Mouse (Mus musculus) myocyte (in vitro differentiated cells): ENCODE results near the gene Itpr3. TPM values are rescaled to one million over a fixed set of nuclear protein-coding genes. Genes with fewer than 3 reads are reported as not detected.
A peak's percentile ranks its signal among the peaks of the same experiment; 100 is the strongest.

ENCODE experiments used
- H3K27me3 ChIP-seq: one replicate; pipeline ENCODE4 v1.6.1; 2011; ENCODE audit not compliant: control insufficient read depth, insufficient read depth, insufficient read length
- H3K36me3 ChIP-seq: one replicate; pipeline ENCODE4 v1.6.1; 2011; ENCODE audit not compliant: control insufficient read depth, insufficient read depth
- H3K4me2 ChIP-seq: one replicate; pipeline ENCODE4 v1.6.1; 2011; ENCODE audit warnings: low read depth, control low read depth
- H3K4me3 ChIP-seq: one replicate; pipeline ENCODE4 v1.5.1; 2011; ENCODE audit warnings: mild to moderate bottlenecking, control low read depth, moderate library complexity
- H3K79me2 ChIP-seq: one replicate; pipeline ENCODE4 v1.6.1; 2011; ENCODE audit not compliant: control insufficient read depth, insufficient read depth
- H3ac ChIP-seq: one replicate; pipeline ENCODE4 v1.6.1; 2011; ENCODE audit not compliant: control insufficient read depth, insufficient read length
- CEBPB ChIP-seq: IDR thresholded peaks from 2 replicates; pipeline ENCODE4 v1.6.1; 2011; ENCODE audit warnings: mild to moderate bottlenecking, moderate library complexity; ENCODE audit not compliant: poor library complexity, insufficient read depth, severe bottlenecking
- E2F4 ChIP-seq: IDR thresholded peaks from one replicate; pipeline ENCODE4 v1.6.1; 2011; ENCODE audit warnings: mild to moderate bottlenecking, control low read depth, moderate library complexity; ENCODE audit not compliant: insufficient read depth
- MAX ChIP-seq: IDR thresholded peaks from one replicate; pipeline ENCODE4 v1.6.1; 2011; ENCODE audit warnings: low read depth, mild to moderate bottlenecking, control low read depth
- MYOD1 ChIP-seq, 3 experiments: IDR thresholded peaks; one replicate each; pipeline ENCODE4 v1.6.1; 2011; ENCODE audit warnings: control low read depth in 2 of 3, low read depth in 2 of 3, mild to moderate bottlenecking in 2 of 3, moderate library complexity in 1 of 3; ENCODE audit not compliant: insufficient read length in 2 of 3, control insufficient read depth in 1 of 3
- MYOG ChIP-seq, 3 experiments: IDR thresholded peaks; one replicate each; pipeline ENCODE4 v1.6.1; 2011; ENCODE audit warnings: control low read depth in 2 of 3, low read depth in 2 of 3, mild to moderate bottlenecking in 2 of 3; ENCODE audit not compliant: insufficient read length in 2 of 3, control insufficient read depth in 1 of 3, insufficient read depth in 1 of 3
- POLR2A ChIP-seq: IDR thresholded peaks from one replicate; pipeline ENCODE4 v1.6.1; 2011; ENCODE audit warnings: low read depth, mild to moderate bottlenecking, control low read depth, moderate library complexity; ENCODE audit not compliant: insufficient read length
- POLR2AphosphoS2 ChIP-seq: IDR thresholded peaks from one replicate; pipeline ENCODE4 v1.6.1; 2011; ENCODE audit warnings: low read depth, control low read depth; ENCODE audit not compliant: insufficient read length
- REST ChIP-seq: IDR thresholded peaks from one replicate; pipeline ENCODE4 v1.6.1; 2011; ENCODE audit warnings: mild to moderate bottlenecking, control low read depth, moderate library complexity; ENCODE audit not compliant: insufficient read depth, insufficient read length
- SRF ChIP-seq: IDR thresholded peaks from one replicate; pipeline ENCODE4 v1.6.1; 2011; ENCODE audit warnings: low read depth; ENCODE audit not compliant: control insufficient read depth, insufficient read length
- TCF12 ChIP-seq: IDR thresholded peaks from one replicate; pipeline ENCODE4 v1.6.1; 2011; ENCODE audit warnings: mild to moderate bottlenecking, control low read depth; ENCODE audit not compliant: poor library complexity, insufficient read depth, severe bottlenecking
- TCF3 ChIP-seq: IDR thresholded peaks from one replicate; pipeline ENCODE4 v1.6.1; 2011; ENCODE audit warnings: low read depth, control low read depth; ENCODE audit not compliant: insufficient read length
- USF1 ChIP-seq: IDR thresholded peaks from one replicate; pipeline ENCODE4 v1.6.1; 2011; ENCODE audit warnings: low read depth, mild to moderate bottlenecking, control low read depth, moderate library complexity
- polyA plus RNA-seq: library from polyadenylated mRNA; unstranded; fragments of >200 nt; fragmentation: generic; extraction: Trizol; gene quantifications from one replicate; pipeline ENCODE4 v1.2.1, GENCODE M21; 2012; ENCODE audit warnings: missing spikeins

The Itpr3 gene
- polyA plus RNA-seq, 1 experiment = 22.2 TPM

DNA sequence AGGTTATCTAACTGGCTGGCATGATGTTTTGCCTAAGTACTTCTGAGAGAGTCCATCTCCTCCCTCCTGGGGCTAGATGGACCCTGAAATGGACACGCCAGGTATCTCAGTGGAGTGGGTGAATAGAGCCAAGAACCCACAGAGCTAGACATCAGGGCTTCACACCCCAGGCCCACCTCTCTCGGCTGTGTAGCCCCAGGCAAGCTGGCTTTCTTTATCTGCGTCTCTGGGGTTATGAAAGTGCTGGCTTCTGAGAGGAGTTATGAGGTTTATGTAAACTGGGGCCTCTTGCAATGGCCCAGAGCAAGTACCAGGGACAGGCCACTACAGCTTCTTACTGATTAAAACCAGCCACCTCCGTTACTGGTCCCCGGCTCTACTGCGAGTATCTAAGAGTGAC lies 97.8 kb downstream of the Itpr3 start:
- Histone ChIP-seq H3K36me3 (peaks cover 6% of the 10 kb centered on the region), H3K4me3 (no peak overlapping the region), H3K27me3 (no peaks in the 10 kb centered on the region), H3K79me2 (no peaks in the 10 kb centered on the region), H3K4me2 (peak overlapping the region; percentile 53), H3ac (no peak overlapping the region)
- TF ChIP-seq POLR2A (no peak), MAX (no peak), MYOD1 (IDR thresholded peaks at IDR 0.05; ENCODE audit: control insufficient read depth in 1 of 3, insufficient read length in 2 of 3, low read depth in 2 of 3) (no peak), TCF3 (no peak), REST (no peak), TCF12 (no peak), MYOG (IDR thresholded peaks at IDR 0.05; ENCODE audit: control insufficient read depth in 1 of 3, insufficient read depth in 1 of 3, insufficient read length in 2 of 3, low read depth in 2 of 3) (no peak), POLR2AphosphoS2 (no peak), E2F4 (no peak), USF1 (no peak), CEBPB (no peak), SRF (no peak)

DNA sequence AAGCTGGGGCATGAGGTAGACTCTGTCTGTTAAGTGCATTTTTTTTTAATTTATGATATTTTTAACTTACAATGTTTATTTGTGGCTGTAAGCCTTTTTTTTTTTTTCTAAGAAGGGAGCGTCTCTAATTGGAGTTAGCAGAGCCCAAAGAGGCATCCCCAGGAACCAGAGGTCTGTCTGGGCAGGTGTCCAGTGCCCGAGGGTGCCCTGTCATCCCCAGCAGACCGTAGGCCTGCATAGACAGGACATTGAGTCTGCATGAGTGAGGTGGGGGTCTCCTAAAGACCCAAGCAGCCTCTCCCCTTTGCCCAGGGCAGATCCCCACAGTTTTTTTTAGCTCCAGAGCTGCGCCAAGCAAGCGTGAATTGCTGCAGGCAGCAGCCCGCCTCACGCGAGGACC lies 98.6 kb downstream of the Itpr3 start:
- TF ChIP-seq REST (no peak), SRF (no peak), USF1 (no peak), MYOG (IDR thresholded peaks at IDR 0.05; ENCODE audit: control insufficient read depth in 1 of 3, insufficient read depth in 1 of 3, insufficient read length in 2 of 3, low read depth in 2 of 3) (no peak), TCF3 (no peak), CEBPB (no peak), POLR2AphosphoS2 (no peak), MYOD1 (IDR thresholded peaks at IDR 0.05; ENCODE audit: control insufficient read depth in 1 of 3, insufficient read length in 2 of 3, low read depth in 2 of 3) (no peak), E2F4 (no peak), MAX (no peak), POLR2A (no peak), TCF12 (no peak)
- no peaks in the 10 kb centered on the region for H3K27me3 ChIP-seq
- H3ac ChIP-seq = no peak overlapping the region
- no peaks in the 10 kb centered on the region for H3K79me2 ChIP-seq
- H3K4me3 ChIP-seq = no peak overlapping the region
- H3K4me2 ChIP-seq = peak overlapping the region; percentile 5
- no peaks in the 10 kb centered on the region for H3K36me3 ChIP-seq

DNA sequence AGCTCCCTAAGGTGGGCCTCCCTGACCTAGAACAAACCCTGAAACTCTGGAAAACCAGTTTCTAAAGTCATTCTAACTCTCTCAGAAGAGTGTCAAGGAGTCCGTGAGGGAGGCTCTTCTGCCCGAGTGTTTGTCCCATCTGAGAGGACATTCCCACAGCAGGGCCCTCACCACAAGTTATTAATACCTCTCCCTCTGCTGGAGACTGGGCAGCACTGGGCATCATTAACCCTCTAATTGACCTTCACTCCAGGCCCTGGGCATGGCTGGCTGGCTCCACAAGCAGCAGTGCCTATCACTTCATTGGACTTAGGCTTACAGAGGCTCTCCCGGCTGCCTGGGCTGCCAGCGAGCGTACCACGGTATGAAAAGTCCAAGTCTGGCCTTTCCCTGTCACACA lies 101.3 kb downstream of the Itpr3 start:
- peak overlapping the region; percentile 46 for H3K4me2 ChIP-seq
- no peaks in the 10 kb centered on the region for H3K36me3 ChIP-seq
- no peaks in the 10 kb centered on the region for H3K79me2 ChIP-seq
- no peak overlapping the region for H3K4me3 ChIP-seq
- TF ChIP-seq SRF = no peak
- no peak for TF ChIP-seq MYOD1 (IDR thresholded peaks at IDR 0.05; ENCODE audit: control insufficient read depth in 1 of 3, insufficient read length in 2 of 3, low read depth in 2 of 3)
- no peak for TF ChIP-seq TCF12
- no peak for TF ChIP-seq TCF3
- no peak for TF ChIP-seq POLR2A
- no peak for TF ChIP-seq REST
- TF ChIP-seq MYOG (IDR thresholded peaks at IDR 0.05; ENCODE audit: control insufficient read depth in 1 of 3, insufficient read depth in 1 of 3, insufficient read length in 2 of 3, low read depth in 2 of 3) = no peak
- TF ChIP-seq CEBPB = no peak
- TF ChIP-seq POLR2AphosphoS2 = no peak
- TF ChIP-seq E2F4 = no peak
- TF ChIP-seq USF1 = no peak
- TF ChIP-seq MAX = no peak
- H3ac ChIP-seq = no peak overlapping the region
- no peaks in the 10 kb centered on the region for H3K27me3 ChIP-seq

DNA sequence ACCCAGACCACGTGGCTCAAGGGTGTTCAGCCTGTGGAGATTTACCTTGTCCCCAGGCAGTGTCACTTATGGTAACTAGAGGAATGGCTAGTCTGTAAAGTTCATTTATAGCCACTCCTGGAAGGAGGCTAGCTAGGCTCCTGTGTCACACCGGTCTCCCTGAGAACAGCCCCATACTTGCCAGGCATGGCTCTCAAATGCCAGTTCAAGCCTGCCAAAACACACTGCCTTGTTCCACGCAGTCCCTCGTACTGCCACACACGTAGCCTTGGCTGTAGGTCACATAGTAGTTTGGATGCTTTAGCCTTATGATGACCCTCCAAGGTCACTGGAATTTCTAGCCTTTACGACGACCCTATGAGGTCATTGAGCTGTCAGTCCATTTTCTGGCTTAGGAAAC lies 102.1 kb downstream of the Itpr3 start:
- Histone ChIP-seq H3K4me3 (no peak overlapping the region), H3K4me2 (no peak overlapping the region), H3ac (no peak overlapping the region), H3K79me2 (no peaks in the 10 kb centered on the region), H3K27me3 (no peaks in the 10 kb centered on the region), H3K36me3 (no peaks in the 10 kb centered on the region)
- TF ChIP-seq E2F4 (no peak), CEBPB (no peak), MAX (no peak), TCF12 (no peak)

DNA sequence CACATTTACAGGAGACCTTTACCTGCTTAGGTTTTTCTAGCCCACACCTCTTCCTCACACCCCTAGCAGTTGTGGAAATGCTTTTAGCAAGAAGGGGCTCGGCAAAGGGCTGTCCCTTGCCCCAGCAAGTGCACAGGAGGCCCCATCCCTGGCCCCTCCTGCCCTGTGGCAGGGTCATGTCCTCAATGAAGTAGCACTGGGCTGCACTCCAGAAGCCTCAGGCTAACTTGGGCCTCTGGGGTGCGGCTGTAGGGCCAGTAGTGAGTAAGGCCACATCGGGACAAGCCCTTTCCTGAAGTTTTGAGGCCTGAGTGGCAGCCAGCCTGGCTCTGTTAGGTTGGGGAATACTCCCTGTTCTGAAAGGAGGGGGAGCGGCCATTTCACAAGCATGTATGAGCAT lies 103.8 kb downstream of the Itpr3 start:
- TF ChIP-seq TCF12 (no peak), MYOG (IDR thresholded peaks at IDR 0.05; ENCODE audit: control insufficient read depth in 1 of 3, insufficient read depth in 1 of 3, insufficient read length in 2 of 3, low read depth in 2 of 3) (peak in 1 of 3 experiments; percentile 16), MYOD1 (IDR thresholded peaks at IDR 0.05; ENCODE audit: control insufficient read depth in 1 of 3, insufficient read length in 2 of 3, low read depth in 2 of 3) (peak in 1 of 3 experiments; percentile 2)
- no peaks in the 10 kb centered on the region for H3K36me3 ChIP-seq
- H3K4me3 ChIP-seq = no peak overlapping the region
- H3K4me2 ChIP-seq = peak overlapping the region; percentile 40
- H3K27me3 ChIP-seq = no peaks in the 10 kb centered on the region
- H3ac ChIP-seq = no peak overlapping the region
- H3K79me2 ChIP-seq = no peaks in the 10 kb centered on the region
